ENCODE assay signal across 22 mouse cellular contexts in genomic region chr16:73940211-73940541, GRCm38 (mm10).
DNase-seq lines count a peak whose midpoint lies in the region; ATAC-seq lines count a peak whose summit lies in the region.
"Had no signal": no experiment of that assay in that cellular context is flagged by ENCODE, and none has a peak within 500 bp of the region (broad histone marks: within the 10 kb centered on the region; RNA-seq: fewer than 3 reads in every experiment).

No protein-coding gene starts in this region.

- no peaks in the 10 kb centered on the region for H3K27me3 ChIP-seq in hindbrain, embryonic 13.5 days
- H3K27me3 ChIP-seq in hindbrain, embryonic 10.5 days (ENCODE audit: insufficient read depth, poor library complexity, severe bottlenecking): no peaks in the 10 kb centered on the region
- no peaks in the 10 kb centered on the region for H3K27me3 ChIP-seq in hindbrain, embryonic 14.5 days (ENCODE audit: control insufficient read depth, insufficient read depth, low read length)
- H3K27me3 ChIP-seq in hindbrain, embryonic 11.5 days (ENCODE audit: control insufficient read depth, insufficient read depth, low read length): no peaks in the 10 kb centered on the region
- H3K27me3 ChIP-seq in neural tube, embryonic 13.5 days: no peaks in the 10 kb centered on the region
- H3K27me3 ChIP-seq in neural tube, embryonic 15.5 days (replicated peaks): no peaks in the 10 kb centered on the region
- H3K27me3 ChIP-seq in intestine, embryonic 16.5 days (replicated peaks; ENCODE audit: control insufficient read depth, insufficient read depth, low read length): no peaks in the 10 kb centered on the region
- H3K27me3 ChIP-seq: CH12.LX had no signal

- no peak overlapping the region for H3K4me2 ChIP-seq in hindbrain, embryonic 13.5 days
- no peak overlapping the region for H3K4me2 ChIP-seq in hindbrain, embryonic 14.5 days (replicated peaks)
- H3K4me2 ChIP-seq in hindbrain, embryonic 11.5 days (replicated peaks; ENCODE audit: low read depth, low read length): no peak overlapping the region
- H3K4me2 ChIP-seq in neural tube, embryonic 13.5 days: no peak overlapping the region
- H3K4me2 ChIP-seq in neural tube, embryonic 15.5 days: no peak overlapping the region
- no peak overlapping the region for H3K4me2 ChIP-seq in intestine, embryonic 16.5 days (ENCODE audit: low read depth, low read length)

- H3K9ac ChIP-seq in hindbrain, embryonic 13.5 days: no peak overlapping the region
- H3K9ac ChIP-seq in hindbrain, embryonic 14.5 days: no peak overlapping the region
- H3K9ac ChIP-seq in hindbrain, embryonic 11.5 days (ENCODE audit: low read depth, low read length): no peak overlapping the region
- H3K9ac ChIP-seq in neural tube, embryonic 13.5 days: no peak overlapping the region
- H3K9ac ChIP-seq in neural tube, embryonic 15.5 days (replicated peaks): no peak overlapping the region
- H3K9ac ChIP-seq in intestine, embryonic 16.5 days (ENCODE audit: low read depth, low read length): no peak overlapping the region

- 78% methylated on average over 1 of the region's 1 CpGs for WGBS in hindbrain, embryonic 13.5 days
- WGBS in hindbrain, embryonic 10.5 days: 75% methylated on average over 1 of the region's 1 CpGs
- WGBS in hindbrain, embryonic 14.5 days: 63% methylated on average over 1 of the region's 1 CpGs
- 78% methylated on average over 1 of the region's 1 CpGs for WGBS in hindbrain, embryonic 11.5 days
- 57% methylated on average over 1 of the region's 1 CpGs for WGBS in neural tube, embryonic 13.5 days
- WGBS in neural tube, embryonic 15.5 days: 44% methylated on average over 1 of the region's 1 CpGs
- 68% methylated on average over 1 of the region's 1 CpGs for WGBS in intestine, embryonic 16.5 days

- no peak overlapping the region for H3K4me3 ChIP-seq in hindbrain, embryonic 13.5 days
- H3K4me3 ChIP-seq in hindbrain, embryonic 10.5 days: no peak overlapping the region
- H3K4me3 ChIP-seq in hindbrain, embryonic 14.5 days (replicated peaks; ENCODE audit: low read length): no peak overlapping the region
- H3K4me3 ChIP-seq in hindbrain, embryonic 11.5 days (ENCODE audit: low read depth, low read length): no peak overlapping the region
- no peak overlapping the region for H3K4me3 ChIP-seq in neural tube, embryonic 13.5 days
- no peak overlapping the region for H3K4me3 ChIP-seq in neural tube, embryonic 15.5 days (replicated peaks)
- no peak overlapping the region for H3K4me3 ChIP-seq in intestine, embryonic 16.5 days (ENCODE audit: low read length)

- no peak for DNase-seq in hindbrain, embryonic 10.5 days (ENCODE audit: low spot score)
- no peak for DNase-seq in hindbrain, embryonic 14.5 days (ENCODE audit: low spot score)
- no peak for DNase-seq in hindbrain, embryonic 11.5 days (ENCODE audit: low spot score)
- no peak for DNase-seq in neural tube, embryonic 10.5 days (ENCODE audit: extremely low spot score, low spot score)
- DNase-seq: adrenal gland, adult 2 months; adrenal gland, adult 8-10 months; adrenal gland, postnatal 10 days; adrenal gland, postnatal 14 days; adrenal gland, postnatal 25 days; adrenal gland, postnatal 36 days; B cell, adult 2 months; cerebellum, adult 11 months; cerebellum, adult 11-12 months had no signal

- H3K36me3 ChIP-seq in hindbrain, embryonic 13.5 days: no peaks in the 10 kb centered on the region
- H3K36me3 ChIP-seq in hindbrain, embryonic 10.5 days: no peaks in the 10 kb centered on the region
- no peaks in the 10 kb centered on the region for H3K36me3 ChIP-seq in hindbrain, embryonic 14.5 days (replicated peaks; ENCODE audit: control insufficient read depth, insufficient read depth)
- no peaks in the 10 kb centered on the region for H3K36me3 ChIP-seq in hindbrain, embryonic 11.5 days (ENCODE audit: control insufficient read depth, insufficient read depth, low read length)
- H3K36me3 ChIP-seq in neural tube, embryonic 13.5 days: no peaks in the 10 kb centered on the region
- no peaks in the 10 kb centered on the region for H3K36me3 ChIP-seq in neural tube, embryonic 15.5 days
- no peaks in the 10 kb centered on the region for H3K36me3 ChIP-seq in intestine, embryonic 16.5 days (ENCODE audit: control insufficient read depth, insufficient read depth, low read length)
- H3K36me3 ChIP-seq: G1E had no signal

- no peak overlapping the region for H3K27ac ChIP-seq in hindbrain, embryonic 13.5 days
- no peak overlapping the region for H3K27ac ChIP-seq in hindbrain, embryonic 10.5 days
- H3K27ac ChIP-seq in hindbrain, embryonic 14.5 days: no peak overlapping the region
- H3K27ac ChIP-seq in hindbrain, embryonic 11.5 days (ENCODE audit: low read depth, low read length): no peak overlapping the region
- no peak overlapping the region for H3K27ac ChIP-seq in neural tube, embryonic 13.5 days (replicated peaks)
- no peak overlapping the region for H3K27ac ChIP-seq in neural tube, embryonic 15.5 days (replicated peaks)
- no peak overlapping the region for H3K27ac ChIP-seq in intestine, embryonic 16.5 days (ENCODE audit: low read length)

- ATAC-seq in hindbrain, embryonic 13.5 days (ENCODE audit: low FRiP score): peak; percentile 24; the same call in 1 of the 2 replicates
- peak; percentile 48; the same call in 1 of the 2 replicates for ATAC-seq in hindbrain, embryonic 14.5 days (ENCODE audit: low FRiP score)
- no peak for ATAC-seq in hindbrain, embryonic 11.5 days (ENCODE audit: low FRiP score)
- ATAC-seq in neural tube, embryonic 13.5 days (ENCODE audit: low read depth): peak; percentile 68; the same call in 1 of the 2 replicates
- peak; percentile 77 for ATAC-seq in neural tube, embryonic 15.5 days (ENCODE audit: low FRiP score)
- ATAC-seq in intestine, embryonic 16.5 days: no peak
- ATAC-seq: activated CD4-positive, CD25-positive, alpha-beta regulatory T cell, adult 4 months; CD4-positive, CD25-positive, alpha-beta regulatory T cell, adult 4 months; Patski had no signal

- H3K9me3 ChIP-seq in hindbrain, embryonic 13.5 days: no peaks in the 10 kb centered on the region
- H3K9me3 ChIP-seq in hindbrain, embryonic 10.5 days: no peaks in the 10 kb centered on the region
- H3K9me3 ChIP-seq in hindbrain, embryonic 14.5 days (ENCODE audit: control insufficient read depth, low read length): no peaks in the 10 kb centered on the region
- no peaks in the 10 kb centered on the region for H3K9me3 ChIP-seq in hindbrain, embryonic 11.5 days (ENCODE audit: control insufficient read depth, low read length)
- H3K9me3 ChIP-seq in neural tube, embryonic 13.5 days: no peaks in the 10 kb centered on the region
- H3K9me3 ChIP-seq in neural tube, embryonic 15.5 days (replicated peaks): no peaks in the 10 kb centered on the region
- H3K9me3 ChIP-seq in intestine, embryonic 16.5 days (ENCODE audit: control insufficient read depth, low read length): no peaks in the 10 kb centered on the region
- H3K9me3 ChIP-seq: G1E had no signal

- no peaks in the 10 kb centered on the region for H3K4me1 ChIP-seq in hindbrain, embryonic 13.5 days (replicated peaks)
- H3K4me1 ChIP-seq in hindbrain, embryonic 10.5 days (replicated peaks): no peaks in the 10 kb centered on the region
- H3K4me1 ChIP-seq in hindbrain, embryonic 14.5 days (replicated peaks; ENCODE audit: control insufficient read depth, insufficient read depth, low read length): no peaks in the 10 kb centered on the region
- H3K4me1 ChIP-seq in hindbrain, embryonic 11.5 days (replicated peaks; ENCODE audit: control insufficient read depth, insufficient read depth, low read length): no peaks in the 10 kb centered on the region
- H3K4me1 ChIP-seq in neural tube, embryonic 13.5 days (replicated peaks): no peaks in the 10 kb centered on the region
- no peaks in the 10 kb centered on the region for H3K4me1 ChIP-seq in neural tube, embryonic 15.5 days
- H3K4me1 ChIP-seq in intestine, embryonic 16.5 days (ENCODE audit: control insufficient read depth, insufficient read depth, low read length): no peaks in the 10 kb centered on the region

Comparison
In these comparisons a context has a peak if more than half of its experiments do, and no peak if none do; other contexts are left out.
1. ATAC-seq: peak in hindbrain, embryonic 13.5 days (single experiment), hindbrain, embryonic 14.5 days (single experiment), neural tube, embryonic 13.5 days (single experiment) and neural tube, embryonic 15.5 days (single experiment); none in hindbrain, embryonic 11.5 days (single experiment) and intestine, embryonic 16.5 days (single experiment).